Mouse (Mus musculus) midbrain, embryonic 13.5 days (tissue): ENCODE data around the gene Crybg1. TPM values are rescaled to one million over a fixed set of nuclear protein-coding genes. Genes with fewer than 3 reads are reported as not detected.

Experiments
- ATAC-seq: fragments of 200-750 bp; cut with Nextera tagmentation; 2 replicates; pipeline ENCODE4 v1.8.0; 2017; ENCODE audit warnings: mild to moderate bottlenecking, moderate TSS enrichment, moderate library complexity
- H3K27ac ChIP-seq: fragments of 300-500 bp; sonication (generic); 2 replicates; pipeline ENCODE4 v1.5.1; 2015; ENCODE audit warnings: inconsistent platforms, mild to moderate bottlenecking, moderate library complexity
- H3K27me3 ChIP-seq: fragments of 300-500 bp; sonication (generic); 2 replicates; pipeline ENCODE4 v1.6.1; 2015; ENCODE audit warnings: mild to moderate bottlenecking, inconsistent platforms
- H3K36me3 ChIP-seq: fragments of 300-500 bp; sonication (generic); 2 replicates; pipeline ENCODE4 v1.6.1; 2015; ENCODE audit warnings: mild to moderate bottlenecking, inconsistent platforms
- H3K4me1 ChIP-seq: fragments of 300-500 bp; sonication (generic); replicated peaks from 2 replicates; pipeline ENCODE4 v1.6.1; 2015; ENCODE audit warnings: inconsistent platforms
- H3K4me2 ChIP-seq: fragments of 300-500 bp; sonication (generic); replicated peaks from 2 replicates; pipeline ENCODE4 v1.6.1; 2015; ENCODE audit warnings: moderate library complexity, mild to moderate bottlenecking, inconsistent platforms
- H3K4me3 ChIP-seq: fragments of 300-500 bp; sonication (generic); replicated peaks from 2 replicates; pipeline ENCODE4 v1.5.1; 2015; ENCODE audit warnings: mild to moderate bottlenecking, inconsistent platforms
- H3K9ac ChIP-seq: fragments of 300-500 bp; sonication (generic); replicated peaks from 2 replicates; pipeline ENCODE4 v1.6.1; 2015; ENCODE audit warnings: mild to moderate bottlenecking, inconsistent platforms
- H3K9me3 ChIP-seq: fragments of 300-500 bp; sonication (generic); 2 replicates; pipeline ENCODE4 v1.6.1; 2016; ENCODE audit warnings: mild to moderate bottlenecking, inconsistent platforms
- WGBS: fragments of 180-500 bp; shearing (Covaris S2); methylation state at CpG from one replicate; pipeline ENCODE4 v1.1.7; 2015; 5-methylcytosine and 5-hydroxymethylcytosine counted together
- polyA plus RNA-seq: library from polyadenylated mRNA; unstranded; fragments of >200 nt; fragmentation: Nextera tagmentation; extraction: Ambion mirVana; gene quantifications from 2 replicates; pipeline ENCODE4 v1.2.1, GENCODE M21; 2015

Crybg1 gene
- polyA plus RNA-seq, 1 experiment from 2014 or later: 0.34 TPM

GRCm38 (mm10) chr10:44078799-44079521, 69.7 kb downstream of the Crybg1 start:
- 85% methylated on average over 6 of the region's 6 CpGs for WGBS
- ATAC-seq: no peak
- Histone ChIP-seq H3K27me3 (no peaks in the 10 kb centered on the region), H3K4me3 (no peak overlapping the region), H3K27ac (no peak overlapping the region), H3K9me3 (no peaks in the 10 kb centered on the region), H3K9ac (no peak overlapping the region), H3K4me1 (no peaks in the 10 kb centered on the region), H3K36me3 (no peaks in the 10 kb centered on the region), H3K4me2 (no peak overlapping the region)

- Histone ChIP-seq H3K27ac (no peak overlapping the region), H3K9me3 (no peaks in the 10 kb centered on the region), H3K4me2 (no peak overlapping the region), H3K36me3 (no peaks in the 10 kb centered on the region), H3K4me3 (no peak overlapping the region), H3K9ac (no peak overlapping the region), H3K4me1 (no peaks in the 10 kb centered on the region), H3K27me3 (no peaks in the 10 kb centered on the region)
- WGBS: 7% methylated on average over 4 of the region's 4 CpGs
- peak; percentile 85 for ATAC-seq
Measured at GRCm38 (mm10) chr10:44071095-44071494, 77.6 kb downstream of the Crybg1 start.

- H3K27me3 ChIP-seq: no peaks in the 10 kb centered on the region
- WGBS: 88% methylated on average over 7 of the region's 7 CpGs
- no peaks in the 10 kb centered on the region for H3K36me3 ChIP-seq
- no peak overlapping the region for H3K9ac ChIP-seq
- no peak overlapping the region for H3K4me3 ChIP-seq
- H3K9me3 ChIP-seq: no peaks in the 10 kb centered on the region
- no peak overlapping the region for H3K27ac ChIP-seq
- no peak overlapping the region for H3K4me2 ChIP-seq
- H3K4me1 ChIP-seq: no peaks in the 10 kb centered on the region
- no peak for ATAC-seq
Measured at GRCm38 (mm10) chr10:44069131-44069530, 79.5 kb downstream of the Crybg1 start.

GRCm38 (mm10) chr10:44065848-44066360, 82.7 kb downstream of the Crybg1 start:
- Histone ChIP-seq H3K4me3 (no peak overlapping the region), H3K4me1 (no peaks in the 10 kb centered on the region)
- WGBS: 91% methylated on average over 6 of the region's 6 CpGs

GRCm38 (mm10) chr10:44062981-44063380, 85.7 kb downstream of the Crybg1 start:
- Histone ChIP-seq H3K4me3 (no peak overlapping the region), H3K27ac (no peak overlapping the region), H3K27me3 (no peaks in the 10 kb centered on the region), H3K9me3 (no peaks in the 10 kb centered on the region), H3K36me3 (no peaks in the 10 kb centered on the region), H3K9ac (no peak overlapping the region), H3K4me1 (no peaks in the 10 kb centered on the region), H3K4me2 (no peak overlapping the region)
- 95% methylated on average over 4 of the region's 4 CpGs for whole genome bisulfite sequencing
- no peak for ATAC-seq

More at GRCm38 (mm10) chr10:44065848-44066360, 82.7 kb downstream of the Crybg1 start:
- H3K4me2 ChIP-seq: no peak overlapping the region
- no peaks in the 10 kb centered on the region for H3K9me3 ChIP-seq
- H3K36me3 ChIP-seq: no peaks in the 10 kb centered on the region
- no peak overlapping the region for H3K9ac ChIP-seq
- ATAC-seq: no peak
- H3K27me3 ChIP-seq: no peaks in the 10 kb centered on the region
- H3K27ac ChIP-seq: no peak overlapping the region

GRCm38 (mm10) chr10:44050913-44051312, 97.7 kb downstream of the Crybg1 start:
- ATAC-seq: no peak
- Histone ChIP-seq H3K4me1 (no peaks in the 10 kb centered on the region), H3K9ac (no peak overlapping the region), H3K27me3 (no peaks in the 10 kb centered on the region), H3K4me3 (no peak overlapping the region), H3K36me3 (no peaks in the 10 kb centered on the region), H3K27ac (no peak overlapping the region), H3K9me3 (no peaks in the 10 kb centered on the region), H3K4me2 (no peak overlapping the region)
- 90% methylated on average over 6 of the region's 6 CpGs for WGBS

- Histone ChIP-seq H3K9me3 (no peaks in the 10 kb centered on the region), H3K4me1 (no peaks in the 10 kb centered on the region), H3K27ac (no peak overlapping the region), H3K4me2 (no peak overlapping the region), H3K36me3 (no peaks in the 10 kb centered on the region), H3K9ac (no peak overlapping the region), H3K4me3 (no peak overlapping the region), H3K27me3 (no peaks in the 10 kb centered on the region)
- 70% methylated on average over 4 of the region's 4 CpGs for WGBS
- ATAC-seq: no peak
Measured at GRCm38 (mm10) chr10:44044727-44045126, 103.9 kb downstream of the Crybg1 start.

- no peaks in the 10 kb centered on the region for H3K27me3 ChIP-seq
- no peak for ATAC-seq
- H3K4me1 ChIP-seq: no peaks in the 10 kb centered on the region
- H3K36me3 ChIP-seq: no peaks in the 10 kb centered on the region
- WGBS: 82% methylated on average over 7 of the region's 7 CpGs
- H3K4me3 ChIP-seq: no peak overlapping the region
- H3K27ac ChIP-seq: no peak overlapping the region
- H3K9ac ChIP-seq: no peak overlapping the region
- H3K4me2 ChIP-seq: no peak overlapping the region
- no peaks in the 10 kb centered on the region for H3K9me3 ChIP-seq
Measured at GRCm38 (mm10) chr10:44043630-44044029, 105.0 kb downstream of the Crybg1 start.

- ATAC-seq: no peak
- H3K27ac ChIP-seq: no peak overlapping the region
- no peaks in the 10 kb centered on the region for H3K9me3 ChIP-seq
- no peak overlapping the region for H3K4me2 ChIP-seq
- no peak overlapping the region for H3K4me3 ChIP-seq
- H3K9ac ChIP-seq: no peak overlapping the region
- no peaks in the 10 kb centered on the region for H3K4me1 ChIP-seq
- no peaks in the 10 kb centered on the region for H3K36me3 ChIP-seq
- no peaks in the 10 kb centered on the region for H3K27me3 ChIP-seq
- 87% methylated on average over 2 of the region's 2 CpGs for WGBS
Measured at GRCm38 (mm10) chr10:44039185-44039584, 109.5 kb downstream of the Crybg1 start.

- WGBS: 63% methylated on average over 11 of the region's 11 CpGs
- H3K36me3 ChIP-seq: no peaks in the 10 kb centered on the region
- ATAC-seq: no peak
Measured at GRCm38 (mm10) chr10:44037918-44038544, 110.6 kb downstream of the Crybg1 start.

GRCm38 (mm10) chr10:44029566-44029965, 119.1 kb downstream of the Crybg1 start:
- WGBS: 81% methylated on average over 3 of the region's 3 CpGs

More at GRCm38 (mm10) chr10:44037918-44038544, 110.6 kb downstream of the Crybg1 start:
- Histone ChIP-seq H3K4me2 (no peak overlapping the region), H3K4me1 (no peaks in the 10 kb centered on the region), H3K27ac (no peak overlapping the region), H3K9ac (no peak overlapping the region), H3K4me3 (no peak overlapping the region), H3K9me3 (no peaks in the 10 kb centered on the region), H3K27me3 (no peaks in the 10 kb centered on the region)

GRCm38 (mm10) chr10:44027226-44027625, 121.4 kb downstream of the Crybg1 start:
- 63% methylated on average over 1 of the region's 1 CpGs for WGBS
- Histone ChIP-seq H3K27ac (no peak overlapping the region), H3K4me1 (no peaks in the 10 kb centered on the region), H3K9me3 (no peaks in the 10 kb centered on the region), H3K9ac (no peak overlapping the region), H3K27me3 (no peaks in the 10 kb centered on the region), H3K4me2 (no peak overlapping the region), H3K4me3 (no peak overlapping the region), H3K36me3 (no peaks in the 10 kb centered on the region)
- ATAC-seq: no peak

More at GRCm38 (mm10) chr10:44029566-44029965, 119.1 kb downstream of the Crybg1 start:
- Histone ChIP-seq H3K9me3 (no peaks in the 10 kb centered on the region), H3K9ac (no peak overlapping the region), H3K4me3 (no peak overlapping the region), H3K27ac (no peak overlapping the region), H3K27me3 (no peaks in the 10 kb centered on the region), H3K36me3 (no peaks in the 10 kb centered on the region), H3K4me1 (no peaks in the 10 kb centered on the region), H3K4me2 (no peak overlapping the region)
- ATAC-seq: no peak
